Mouse (Mus musculus) heart, adult 2 months (tissue): ENCODE data around the gene Cdc34. TPM values are rescaled to one million over a fixed set of nuclear protein-coding genes. Genes with fewer than 3 reads are reported as not detected.
A peak's percentile ranks its signal among the peaks of the same experiment; 100 is the strongest.

Experiments
- DNase-seq, 2 experiments: peaks; one replicate each; pipeline ENCODE4 v3.0.0; 2021
- H3K27ac ChIP-seq: fragments of 200-600 bp; 2 replicates; pipeline ENCODE4 v1.8.1; 2022
- H3K27me3 ChIP-seq: fragments of 200-500 bp; 2 replicates; pipeline ENCODE4 v1.6.1; 2012; ENCODE audit warnings: mild to moderate bottlenecking, low read length, inconsistent platforms, mixed read lengths; ENCODE audit not compliant: control insufficient read depth, insufficient read depth
- H3K36me3 ChIP-seq: fragments of 200-500 bp; 2 replicates; pipeline ENCODE4 v1.6.1; 2012; ENCODE audit warnings: low read length, inconsistent platforms; ENCODE audit not compliant: control insufficient read depth, insufficient read depth
- H3K4me1 ChIP-seq: fragments of 200-500 bp; 2 replicates; pipeline ENCODE4 v1.6.1; 2011; ENCODE audit warnings: low read length; ENCODE audit not compliant: control insufficient read depth, insufficient read depth
- H3K4me3 ChIP-seq: fragments of 200-600 bp; 2 replicates; pipeline ENCODE4 v1.8.1; 2022
- H3K79me2 ChIP-seq: fragments of 200-500 bp; replicated peaks from 2 replicates; pipeline ENCODE4 v1.6.1; 2012; ENCODE audit warnings: mild to moderate bottlenecking, inconsistent platforms, low read length, moderate library complexity, mixed read lengths; ENCODE audit not compliant: control insufficient read depth, insufficient read depth
- H3K9ac ChIP-seq: fragments of 200-500 bp; 2 replicates; pipeline ENCODE4 v1.6.1; 2012; ENCODE audit warnings: low read depth, mild to moderate bottlenecking, control low read depth, inconsistent platforms, low read length, mixed read lengths
- CTCF ChIP-seq: fragments of 200-600 bp; IDR thresholded peaks from 2 replicates; pipeline ENCODE4 v1.8.1; 2022; ENCODE audit warnings: antibody characterized with exemption, mild to moderate bottlenecking, moderate library complexity
- EP300 ChIP-seq: fragments of 200-500 bp; IDR thresholded peaks from 2 replicates; pipeline ENCODE4 v1.6.1; 2011; ENCODE audit warnings: low read depth, low read length, control low read depth; ENCODE audit not compliant: insufficient read depth
- POLR2A ChIP-seq: fragments of 200-500 bp; IDR thresholded peaks from 2 replicates; pipeline ENCODE4 v1.6.1; 2011; ENCODE audit warnings: mild to moderate bottlenecking, low read depth, low read length, control low read depth; ENCODE audit not compliant: insufficient read depth
- WGBS: fragments of 180-500 bp; shearing (Covaris S2); methylation state at CpG from one replicate; pipeline ENCODE4 v1.1.7; 2018; 5-methylcytosine and 5-hydroxymethylcytosine counted together
- intact Hi-C: fragments of 180-260 bp; cut with DNase I; formaldehyde crosslinking; loops from one replicate; pipeline ENCODE4 v1.15.1; 2025
- polyA plus RNA-seq: library from polyadenylated mRNA; depleted of rRNA; stranded (reverse); fragments of >200 nt; gene quantifications from 2 replicates; pipeline ENCODE4 v1.2.3, GENCODE M21; 2012
- total RNA-seq, 2 experiments: library from RNA; stranded (reverse); gene quantifications; 2 replicates each; pipeline ENCODE4 v1.2.3; 2021

The Cdc34 gene
- total and polyA plus RNA-seq, 3 experiments: 196 to 352 (median 216) TPM

GRCm38 (mm10) chr10:79645711-79646110, 36.3 kb upstream of the Cdc34 start, which contains the start of gene Odf3l2:
Gene Odf3l2 (minus strand): TSS chr10:79645738.
- DNase-seq: no peak
- Histone ChIP-seq H3K79me2 (no peaks in the 10 kb centered on the region), H3K36me3 (no peaks in the 10 kb centered on the region), H3K9ac (no peak within 1 kb of the TSS), H3K27ac (no peak within 1 kb of the TSS), H3K4me1 (no peaks in the 10 kb centered on the region), H3K4me3 (no peak within 1 kb of the TSS), H3K27me3 (no peaks in the 10 kb centered on the region)
- WGBS: 56% methylated on average over 8 of the region's 8 CpGs
- no peak for TF ChIP-seq CTCF
- no peak for TF ChIP-seq POLR2A
- no peak for TF ChIP-seq EP300
- intact Hi-C loops: no loop called here

GRCm38 (mm10) chr10:79649070-79649751, 32.8 kb upstream of the Cdc34 start:
- H3K27me3 ChIP-seq: no peaks in the 10 kb centered on the region
- no peak overlapping the region for H3K9ac ChIP-seq
- WGBS: 27% methylated on average over 7 of the region's 7 CpGs
- peak; percentile 59 to 74 for DNase-seq
- no peaks in the 10 kb centered on the region for H3K4me1 ChIP-seq
- intact Hi-C loops: loop anchor here (1.0 kb wide), 1 partner anchor 54 kb away; no protein-coding TSS in a partner anchor
- peak; percentile 85 for TF ChIP-seq CTCF
- TF ChIP-seq EP300: no peak
- no peaks in the 10 kb centered on the region for H3K36me3 ChIP-seq
- H3K4me3 ChIP-seq: no peak overlapping the region
- H3K79me2 ChIP-seq: no peaks in the 10 kb centered on the region
- no peak overlapping the region for H3K27ac ChIP-seq

- WGBS: 57% methylated on average over 7 of the region's 7 CpGs
These were observed 29.2 kb upstream of the Cdc34 start for GRCm38 (mm10) chr10:79652789-79653188.

GRCm38 (mm10) chr10:79654946-79655395, 27.0 kb upstream of the Cdc34 start:
- H3K27ac ChIP-seq: no peak overlapping the region
- TF ChIP-seq CTCF: no peak
- H3K4me3 ChIP-seq: no peak overlapping the region
- no peaks in the 10 kb centered on the region for H3K79me2 ChIP-seq
- peaks cover 2% of the 10 kb centered on the region; the same call in 1 of the 2 replicates for H3K27me3 ChIP-seq
- no peaks in the 10 kb centered on the region for H3K36me3 ChIP-seq
- 58% methylated on average over 1 of the region's 1 CpGs for WGBS
- intact Hi-C loops: no loop called here
- H3K9ac ChIP-seq: no peak overlapping the region
- H3K4me1 ChIP-seq: no peaks in the 10 kb centered on the region
- no peak for DNase-seq

More at GRCm38 (mm10) chr10:79652789-79653188, 29.2 kb upstream of the Cdc34 start:
- Histone ChIP-seq H3K27me3 (peaks cover 2% of the 10 kb centered on the region; the same call in 1 of the 2 replicates), H3K4me1 (no peaks in the 10 kb centered on the region), H3K27ac (no peak overlapping the region), H3K79me2 (no peaks in the 10 kb centered on the region), H3K4me3 (no peak overlapping the region), H3K9ac (no peak overlapping the region), H3K36me3 (no peaks in the 10 kb centered on the region)
- intact Hi-C loops: no loop called here
- TF ChIP-seq POLR2A (no peak), EP300 (no peak), CTCF (no peak)
- peak in 1 of 2 experiments; percentile 36 for DNase-seq

- H3K27me3 ChIP-seq: peaks cover 2% of the 10 kb centered on the region; the same call in 1 of the 2 replicates
- no peaks in the 10 kb centered on the region for H3K36me3 ChIP-seq
- H3K79me2 ChIP-seq: no peaks in the 10 kb centered on the region
- H3K4me1 ChIP-seq: no peaks in the 10 kb centered on the region
- no peak overlapping the region for H3K4me3 ChIP-seq
- no peak overlapping the region for H3K27ac ChIP-seq
- no peak for DNase-seq
- no peak overlapping the region for H3K9ac ChIP-seq
- intact Hi-C loops: no loop called here
- WGBS: 21% methylated on average over 4 of the region's 4 CpGs
- peak; percentile 37 for TF ChIP-seq CTCF
- no peak for TF ChIP-seq POLR2A
These were observed 23.2 kb upstream of the Cdc34 start for GRCm38 (mm10) chr10:79658829-79659228.

- no peak overlapping the region for H3K9ac ChIP-seq
- no peak for TF ChIP-seq POLR2A
- TF ChIP-seq CTCF: peak; percentile 40
These were observed 21.7 kb upstream of the Cdc34 start for GRCm38 (mm10) chr10:79660298-79660697.

More at GRCm38 (mm10) chr10:79660298-79660697, 21.7 kb upstream of the Cdc34 start:
- Histone ChIP-seq H3K79me2 (no peaks in the 10 kb centered on the region), H3K4me1 (no peaks in the 10 kb centered on the region), H3K27me3 (no peaks in the 10 kb centered on the region), H3K27ac (no peak overlapping the region), H3K4me3 (no peak overlapping the region), H3K36me3 (no peaks in the 10 kb centered on the region)
- no peak for DNase-seq
- intact Hi-C loops: loop anchor here (10.0 kb wide), 1 partner anchor 905 kb away; the partner anchor contains the start of gene Ccdc105
- 85% methylated on average over 2 of the region's 2 CpGs for WGBS
